Mouse (Mus musculus): ENCODE measurements around the gene Lrrc4c. TPM values are rescaled to one million over a fixed set of nuclear protein-coding genes. Genes with fewer than 3 reads are reported as not detected.

Lrrc4c gene
- polyA plus RNA-seq, 1 experiment from 2014 or later: 0.58 TPM

- Histone ChIP-seq H3K9me3 (ENCODE audit: control insufficient read depth, low read length) (no peaks in the 10 kb centered on the region), H3K4me3 (ENCODE audit: low read length) (no peak overlapping the region), H3K4me1 (ENCODE audit: control insufficient read depth, insufficient read depth, low read length) (no peaks in the 10 kb centered on the region), H3K27me3 (ENCODE audit: control insufficient read depth, insufficient read depth, low read length) (no peaks in the 10 kb centered on the region), H3K9ac (ENCODE audit: low read depth, low read length) (no peak overlapping the region), H3K27ac (ENCODE audit: low read depth, low read length) (no peak overlapping the region), H3K36me3 (ENCODE audit: control insufficient read depth, insufficient read depth, low read length) (no peaks in the 10 kb centered on the region), H3K4me2 (replicated peaks; ENCODE audit: low read depth, low read length) (no peak overlapping the region)
- 82% methylated on average over 7 of the region's 7 CpGs for WGBS
- no peak for ATAC-seq (ENCODE audit: low FRiP score, low TSS enrichment)
Observed at GRCm38 (mm10) chr2:96714561-96714960, 396.6 kb downstream of the Lrrc4c start.

GRCm38 (mm10) chr2:96717353-96717752 lies 399.4 kb downstream of the Lrrc4c start:
- WGBS: 80% methylated on average over 2 of the region's 2 CpGs
- H3K4me3 ChIP-seq (ENCODE audit: low read length): no peak overlapping the region
- H3K36me3 ChIP-seq (ENCODE audit: control insufficient read depth, insufficient read depth, low read length): no peaks in the 10 kb centered on the region
- no peaks in the 10 kb centered on the region for H3K9me3 ChIP-seq (ENCODE audit: control insufficient read depth, low read length)
- ATAC-seq (ENCODE audit: low FRiP score, low TSS enrichment): no peak
- no peak overlapping the region for H3K4me2 ChIP-seq (replicated peaks; ENCODE audit: low read depth, low read length)
- no peaks in the 10 kb centered on the region for H3K27me3 ChIP-seq (ENCODE audit: control insufficient read depth, insufficient read depth, low read length)
- no peaks in the 10 kb centered on the region for H3K4me1 ChIP-seq (ENCODE audit: control insufficient read depth, insufficient read depth, low read length)
- H3K27ac ChIP-seq (ENCODE audit: low read depth, low read length): no peak overlapping the region
- no peak overlapping the region for H3K9ac ChIP-seq (ENCODE audit: low read depth, low read length)

GRCm38 (mm10) chr2:96723395-96723794 lies 405.4 kb downstream of the Lrrc4c start:
- no peak overlapping the region for H3K4me3 ChIP-seq (ENCODE audit: low read length)
- no peaks in the 10 kb centered on the region for H3K36me3 ChIP-seq (ENCODE audit: control insufficient read depth, insufficient read depth, low read length)
- ATAC-seq (ENCODE audit: low FRiP score, low TSS enrichment): no peak
- no peaks in the 10 kb centered on the region for H3K9me3 ChIP-seq (ENCODE audit: control insufficient read depth, low read length)
- H3K27me3 ChIP-seq (ENCODE audit: control insufficient read depth, insufficient read depth, low read length): no peaks in the 10 kb centered on the region
- no peak overlapping the region for H3K4me2 ChIP-seq (replicated peaks; ENCODE audit: low read depth, low read length)
- no peak overlapping the region for H3K9ac ChIP-seq (ENCODE audit: low read depth, low read length)
- no peak overlapping the region for H3K27ac ChIP-seq (ENCODE audit: low read depth, low read length)
- H3K4me1 ChIP-seq (ENCODE audit: control insufficient read depth, insufficient read depth, low read length): no peaks in the 10 kb centered on the region

- Histone ChIP-seq H3K4me2 (replicated peaks; ENCODE audit: low read depth, low read length) (no peak overlapping the region), H3K4me3 (ENCODE audit: low read length) (no peak overlapping the region), H3K9me3 (ENCODE audit: control insufficient read depth, low read length) (no peaks in the 10 kb centered on the region), H3K36me3 (ENCODE audit: control insufficient read depth, insufficient read depth, low read length) (no peaks in the 10 kb centered on the region), H3K4me1 (ENCODE audit: control insufficient read depth, insufficient read depth, low read length) (no peaks in the 10 kb centered on the region), H3K9ac (ENCODE audit: low read depth, low read length) (no peak overlapping the region), H3K27me3 (ENCODE audit: control insufficient read depth, insufficient read depth, low read length) (no peaks in the 10 kb centered on the region), H3K27ac (ENCODE audit: low read depth, low read length) (no peak overlapping the region)
- ATAC-seq (ENCODE audit: low FRiP score, low TSS enrichment): no peak
Observed at GRCm38 (mm10) chr2:96736081-96736480, 418.1 kb downstream of the Lrrc4c start.

GRCm38 (mm10) chr2:96755066-96755465 lies 437.1 kb downstream of the Lrrc4c start:
- Histone ChIP-seq H3K9ac (ENCODE audit: low read depth, low read length) (no peak overlapping the region), H3K4me2 (replicated peaks; ENCODE audit: low read depth, low read length) (no peak overlapping the region), H3K9me3 (ENCODE audit: control insufficient read depth, low read length) (no peaks in the 10 kb centered on the region), H3K36me3 (ENCODE audit: control insufficient read depth, insufficient read depth, low read length) (no peaks in the 10 kb centered on the region), H3K4me1 (ENCODE audit: control insufficient read depth, insufficient read depth, low read length) (no peaks in the 10 kb centered on the region), H3K27ac (ENCODE audit: low read depth, low read length) (no peak overlapping the region), H3K27me3 (ENCODE audit: control insufficient read depth, insufficient read depth, low read length) (no peaks in the 10 kb centered on the region), H3K4me3 (ENCODE audit: low read length) (no peak overlapping the region)
- no peak for ATAC-seq (ENCODE audit: low FRiP score, low TSS enrichment)

GRCm38 (mm10) chr2:96757701-96758100 lies 439.7 kb downstream of the Lrrc4c start:
- no peak for ATAC-seq (ENCODE audit: low FRiP score, low TSS enrichment)
- Histone ChIP-seq H3K27ac (ENCODE audit: low read depth, low read length) (no peak overlapping the region), H3K9me3 (ENCODE audit: control insufficient read depth, low read length) (no peaks in the 10 kb centered on the region), H3K4me2 (replicated peaks; ENCODE audit: low read depth, low read length) (no peak overlapping the region), H3K9ac (ENCODE audit: low read depth, low read length) (no peak overlapping the region), H3K27me3 (ENCODE audit: control insufficient read depth, insufficient read depth, low read length) (no peaks in the 10 kb centered on the region), H3K4me3 (ENCODE audit: low read length) (no peak overlapping the region), H3K4me1 (ENCODE audit: control insufficient read depth, insufficient read depth, low read length) (no peaks in the 10 kb centered on the region), H3K36me3 (ENCODE audit: control insufficient read depth, insufficient read depth, low read length) (no peaks in the 10 kb centered on the region)
- WGBS: 58% methylated on average over 1 of the region's 1 CpGs

- peak; percentile 43; the same call in 1 of the 2 replicates for ATAC-seq (ENCODE audit: low FRiP score, low TSS enrichment)
- Histone ChIP-seq H3K9ac (ENCODE audit: low read depth, low read length) (no peak overlapping the region), H3K27ac (ENCODE audit: low read depth, low read length) (no peak overlapping the region), H3K4me1 (ENCODE audit: control insufficient read depth, insufficient read depth, low read length) (no peaks in the 10 kb centered on the region), H3K9me3 (ENCODE audit: control insufficient read depth, low read length) (no peaks in the 10 kb centered on the region), H3K4me3 (ENCODE audit: low read length) (no peak overlapping the region), H3K36me3 (ENCODE audit: control insufficient read depth, insufficient read depth, low read length) (no peaks in the 10 kb centered on the region), H3K4me2 (replicated peaks; ENCODE audit: low read depth, low read length) (no peak overlapping the region), H3K27me3 (ENCODE audit: control insufficient read depth, insufficient read depth, low read length) (no peaks in the 10 kb centered on the region)
- 32% methylated on average over 5 of the region's 5 CpGs for WGBS
Observed at GRCm38 (mm10) chr2:96763538-96763937, 445.6 kb downstream of the Lrrc4c start.

- Histone ChIP-seq H3K9me3 (ENCODE audit: control insufficient read depth, low read length) (no peaks in the 10 kb centered on the region), H3K4me3 (ENCODE audit: low read length) (no peak overlapping the region), H3K4me2 (replicated peaks; ENCODE audit: low read depth, low read length) (no peak overlapping the region), H3K4me1 (ENCODE audit: control insufficient read depth, insufficient read depth, low read length) (no peaks in the 10 kb centered on the region), H3K9ac (ENCODE audit: low read depth, low read length) (no peak overlapping the region), H3K27me3 (ENCODE audit: control insufficient read depth, insufficient read depth, low read length) (no peaks in the 10 kb centered on the region), H3K36me3 (ENCODE audit: control insufficient read depth, insufficient read depth, low read length) (no peaks in the 10 kb centered on the region), H3K27ac (ENCODE audit: low read depth, low read length) (no peak overlapping the region)
- no peak for ATAC-seq (ENCODE audit: low FRiP score, low TSS enrichment)
Observed at GRCm38 (mm10) chr2:96775376-96775775, 457.4 kb downstream of the Lrrc4c start.

GRCm38 (mm10) chr2:96796681-96797385 lies 478.9 kb downstream of the Lrrc4c start:
- 27% methylated on average over 6 of the region's 6 CpGs for WGBS
- no peak for ATAC-seq (ENCODE audit: low FRiP score, low TSS enrichment)
- Histone ChIP-seq H3K4me1 (ENCODE audit: control insufficient read depth, insufficient read depth, low read length) (no peaks in the 10 kb centered on the region), H3K9me3 (ENCODE audit: control insufficient read depth, low read length) (no peaks in the 10 kb centered on the region), H3K27me3 (ENCODE audit: control insufficient read depth, insufficient read depth, low read length) (no peaks in the 10 kb centered on the region), H3K36me3 (ENCODE audit: control insufficient read depth, insufficient read depth, low read length) (no peaks in the 10 kb centered on the region), H3K4me3 (ENCODE audit: low read length) (no peak overlapping the region), H3K27ac (ENCODE audit: low read depth, low read length) (no peak overlapping the region), H3K9ac (ENCODE audit: low read depth, low read length) (no peak overlapping the region), H3K4me2 (replicated peaks; ENCODE audit: low read depth, low read length) (no peak overlapping the region)
